Mouse (Mus musculus) forebrain, embryonic 12.5 days (tissue): ENCODE measurements around the gene Fut8. TPM values are rescaled to one million over a fixed set of nuclear protein-coding genes. Genes with fewer than 3 reads are reported as not detected.

Source experiments
- ATAC-seq: fragments of 200-750 bp; cut with Nextera tagmentation; 2 replicates; pipeline ENCODE4 v1.8.0; 2017; ENCODE audit warnings: moderate TSS enrichment; ENCODE audit not compliant: low FRiP score
- H3K27ac ChIP-seq: fragments of 300-500 bp; sonication (generic); 2 replicates; pipeline ENCODE4 v1.5.1; 2016; ENCODE audit warnings: mild to moderate bottlenecking
- H3K27me3 ChIP-seq: fragments of 300-500 bp; sonication (generic); 2 replicates; pipeline ENCODE4 v1.6.1; 2016; ENCODE audit warnings: mild to moderate bottlenecking
- H3K36me3 ChIP-seq: fragments of 300-500 bp; sonication (generic); replicated peaks from 2 replicates; pipeline ENCODE4 v1.6.1; 2016; ENCODE audit warnings: mild to moderate bottlenecking
- H3K4me1 ChIP-seq: fragments of 300-500 bp; sonication (generic); 2 replicates; pipeline ENCODE4 v1.6.1; 2016
- H3K4me2 ChIP-seq: fragments of 300-500 bp; sonication (generic); 2 replicates; pipeline ENCODE4 v1.6.1; 2016; ENCODE audit warnings: mild to moderate bottlenecking, moderate library complexity
- H3K4me3 ChIP-seq: fragments of 300-500 bp; sonication (generic); replicated peaks from 2 replicates; pipeline ENCODE4 v1.5.1; 2016; ENCODE audit warnings: mild to moderate bottlenecking
- H3K9ac ChIP-seq: fragments of 300-500 bp; sonication (generic); 2 replicates; pipeline ENCODE4 v1.6.1; 2016; ENCODE audit warnings: mild to moderate bottlenecking
- H3K9me3 ChIP-seq: fragments of 300-500 bp; sonication (generic); 2 replicates; pipeline ENCODE4 v1.6.1; 2016
- WGBS: fragments of 180-500 bp; shearing (Covaris S2); methylation state at CpG from one replicate; pipeline ENCODE4 v1.1.7; 2016; 5-methylcytosine and 5-hydroxymethylcytosine counted together
- polyA plus RNA-seq: library from polyadenylated mRNA; unstranded; fragments of >200 nt; fragmentation: Nextera tagmentation; extraction: Ambion mirVana; gene quantifications from 2 replicates; pipeline ENCODE4 v1.2.1, GENCODE M21; 2016

The Fut8 gene
- polyA plus RNA-seq, 1 experiment from 2014 or later, result 38.7 TPM

GRCm38 (mm10) chr12:77415720-77416119, 177.8 kb downstream of the Fut8 start:
- Histone ChIP-seq H3K36me3 (no peaks in the 10 kb centered on the region), H3K9me3 (no peaks in the 10 kb centered on the region), H3K27ac (no peak overlapping the region), H3K27me3 (no peaks in the 10 kb centered on the region), H3K4me2 (no peak overlapping the region), H3K4me3 (no peak overlapping the region), H3K9ac (no peak overlapping the region), H3K4me1 (no peaks in the 10 kb centered on the region)
- no peak for ATAC-seq
- WGBS, result 84% methylated on average over 1 of the region's 1 CpGs

GRCm38 (mm10) chr12:77421667-77422393, 183.9 kb downstream of the Fut8 start:
- WGBS, result 87% methylated on average over 6 of the region's 6 CpGs
- Histone ChIP-seq H3K27ac (no peak overlapping the region), H3K27me3 (no peaks in the 10 kb centered on the region), H3K4me3 (no peak overlapping the region), H3K4me2 (no peak overlapping the region), H3K4me1 (no peaks in the 10 kb centered on the region; the same call in 1 of the 2 replicates), H3K9me3 (no peaks in the 10 kb centered on the region), H3K9ac (no peak overlapping the region), H3K36me3 (no peaks in the 10 kb centered on the region)
- ATAC-seq, result no peak

DNA sequence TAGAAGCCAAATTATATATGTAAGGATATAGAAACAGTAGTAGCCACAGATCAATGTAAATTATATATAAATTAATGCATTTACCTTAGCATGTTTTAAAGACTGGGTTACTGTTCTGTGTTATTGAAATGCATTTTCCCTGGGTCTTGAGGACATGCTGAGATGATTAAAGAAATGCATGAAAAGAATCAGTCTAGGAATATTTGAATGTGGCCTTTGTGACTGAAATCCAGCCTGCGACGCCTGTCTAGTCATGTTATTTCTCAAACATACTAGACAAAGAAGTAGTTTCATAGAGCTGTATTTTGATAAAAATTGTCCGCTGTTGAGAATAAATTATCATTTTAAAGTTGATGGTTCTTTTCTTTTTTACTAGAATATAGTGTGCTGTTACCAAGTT, 188.2 kb downstream of the Fut8 start:
- no peaks in the 10 kb centered on the region for H3K36me3 ChIP-seq
- H3K9me3 ChIP-seq, result no peaks in the 10 kb centered on the region
- no peak overlapping the region for H3K27ac ChIP-seq
- no peak for ATAC-seq
- no peaks in the 10 kb centered on the region for H3K27me3 ChIP-seq
- WGBS, result 63% methylated on average over 3 of the region's 3 CpGs
- no peaks in the 10 kb centered on the region; the same call in 1 of the 2 replicates for H3K4me1 ChIP-seq
- no peak overlapping the region for H3K9ac ChIP-seq
- no peak overlapping the region for H3K4me3 ChIP-seq
- no peak overlapping the region for H3K4me2 ChIP-seq

- H3K4me1 ChIP-seq, result no peaks in the 10 kb centered on the region; the same call in 1 of the 2 replicates
- H3K4me2 ChIP-seq, result no peak overlapping the region
- no peaks in the 10 kb centered on the region for H3K36me3 ChIP-seq
- no peak overlapping the region for H3K4me3 ChIP-seq
- no peak for ATAC-seq
- H3K9ac ChIP-seq, result no peak overlapping the region
- no peak overlapping the region for H3K27ac ChIP-seq
- WGBS, result 83% methylated on average over 1 of the region's 1 CpGs
- no peaks in the 10 kb centered on the region for H3K9me3 ChIP-seq
- H3K27me3 ChIP-seq, result no peaks in the 10 kb centered on the region
These were observed 190.2 kb downstream of the Fut8 start for GRCm38 (mm10) chr12:77428165-77428564.

GRCm38 (mm10) chr12:77429381-77429780, 191.5 kb downstream of the Fut8 start:
- H3K9ac ChIP-seq, result no peak overlapping the region
- H3K4me2 ChIP-seq, result no peak overlapping the region
- H3K27ac ChIP-seq, result no peak overlapping the region
- H3K9me3 ChIP-seq, result no peaks in the 10 kb centered on the region
- ATAC-seq, result no peak
- H3K4me3 ChIP-seq, result no peak overlapping the region
- no peaks in the 10 kb centered on the region for H3K27me3 ChIP-seq
- H3K36me3 ChIP-seq, result no peaks in the 10 kb centered on the region
- H3K4me1 ChIP-seq, result no peaks in the 10 kb centered on the region; the same call in 1 of the 2 replicates

- Histone ChIP-seq H3K27ac (no peak overlapping the region), H3K36me3 (no peaks in the 10 kb centered on the region), H3K9me3 (no peaks in the 10 kb centered on the region), H3K27me3 (no peaks in the 10 kb centered on the region), H3K4me3 (no peak overlapping the region), H3K4me1 (peaks cover 2% of the 10 kb centered on the region; the same call in 1 of the 2 replicates), H3K9ac (no peak overlapping the region), H3K4me2 (no peak overlapping the region)
- no peak for ATAC-seq
- WGBS, result 56% methylated on average over 2 of the region's 2 CpGs
These were observed 198.8 kb downstream of the Fut8 start for GRCm38 (mm10) chr12:77436733-77437132.

GRCm38 (mm10) chr12:77450816-77451215, 212.9 kb downstream of the Fut8 start:
- H3K4me2 ChIP-seq, result no peak overlapping the region
- no peaks in the 10 kb centered on the region for H3K36me3 ChIP-seq
- H3K9ac ChIP-seq, result no peak overlapping the region
- WGBS, result 92% methylated on average over 2 of the region's 2 CpGs
- ATAC-seq, result no peak
- no peak overlapping the region for H3K27ac ChIP-seq
- no peaks in the 10 kb centered on the region for H3K9me3 ChIP-seq
- no peaks in the 10 kb centered on the region for H3K4me1 ChIP-seq
- H3K27me3 ChIP-seq, result no peaks in the 10 kb centered on the region
- no peak overlapping the region for H3K4me3 ChIP-seq

DNA sequence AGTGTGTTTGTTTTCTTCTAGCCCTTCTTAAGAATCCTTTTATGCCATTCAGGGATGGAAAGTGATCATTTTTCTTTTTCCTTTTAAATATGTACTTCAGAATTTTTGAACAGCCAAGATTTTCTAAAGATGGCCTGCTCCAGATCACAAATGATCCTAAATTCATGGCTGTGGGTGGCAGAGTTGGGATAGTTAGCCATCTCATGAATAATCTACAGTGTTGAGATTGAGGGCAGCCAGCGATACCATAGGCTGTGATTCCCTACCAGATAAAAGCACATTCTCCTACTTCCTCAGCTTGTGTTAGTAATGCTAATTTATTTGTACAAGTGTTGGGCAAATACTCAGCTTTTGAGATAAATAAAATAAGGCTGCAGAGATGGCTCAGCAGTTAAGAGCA, 228.3 kb downstream of the Fut8 start:
- no peaks in the 10 kb centered on the region for H3K27me3 ChIP-seq
- no peak overlapping the region for H3K4me2 ChIP-seq
- H3K9me3 ChIP-seq, result no peaks in the 10 kb centered on the region
- no peak overlapping the region for H3K4me3 ChIP-seq
- H3K27ac ChIP-seq, result no peak overlapping the region
- 100% methylated on average over 1 of the region's 1 CpGs for WGBS
- no peaks in the 10 kb centered on the region for H3K36me3 ChIP-seq
- H3K9ac ChIP-seq, result no peak overlapping the region
- no peaks in the 10 kb centered on the region for H3K4me1 ChIP-seq
- ATAC-seq, result no peak

DNA sequence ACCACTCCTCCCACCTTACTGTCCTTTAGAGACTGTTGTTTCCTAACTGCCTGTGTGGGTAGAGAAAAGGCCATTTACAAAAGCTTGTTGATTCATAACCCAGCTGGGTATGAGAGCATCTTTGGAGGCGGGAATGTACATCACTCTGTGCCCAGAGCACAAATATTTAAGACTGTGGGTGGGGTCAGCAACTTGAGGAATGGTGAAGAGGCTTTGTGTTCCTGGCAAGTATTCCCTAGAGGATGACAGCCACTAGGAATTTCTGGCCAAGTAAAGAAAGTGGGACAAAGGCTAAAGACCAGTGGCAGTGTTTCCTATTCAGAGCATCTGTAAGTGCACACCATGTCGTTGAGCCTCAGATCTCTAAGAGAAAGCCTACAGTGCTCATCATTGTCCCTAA, 242.0 kb downstream of the Fut8 start:
- no peaks in the 10 kb centered on the region for H3K27me3 ChIP-seq
- WGBS, result 76% methylated on average over 2 of the region's 2 CpGs
- no peak overlapping the region for H3K4me3 ChIP-seq
- no peaks in the 10 kb centered on the region for H3K9me3 ChIP-seq
- ATAC-seq, result no peak
- H3K4me2 ChIP-seq, result no peak overlapping the region
- 0 out of 2 replicates have a peak, but pooled peaks cover 3% of the 10 kb centered on the region for H3K36me3 ChIP-seq
- H3K9ac ChIP-seq, result no peak overlapping the region
- H3K4me1 ChIP-seq, result no peaks in the 10 kb centered on the region
- H3K27ac ChIP-seq, result no peak overlapping the region

GRCm38 (mm10) chr12:77481153-77481552, 243.2 kb downstream of the Fut8 start:
- 92% methylated on average over 1 of the region's 1 CpGs for WGBS
- no peak for ATAC-seq
- Histone ChIP-seq H3K36me3 (no peaks in the 10 kb centered on the region), H3K9ac (no peak overlapping the region), H3K4me3 (no peak overlapping the region), H3K4me1 (no peaks in the 10 kb centered on the region), H3K9me3 (no peaks in the 10 kb centered on the region), H3K27ac (no peak overlapping the region), H3K4me2 (no peak overlapping the region), H3K27me3 (no peaks in the 10 kb centered on the region)

- no peak for ATAC-seq
- H3K27me3 ChIP-seq, result no peaks in the 10 kb centered on the region
- H3K4me2 ChIP-seq, result no peak overlapping the region
- no peak overlapping the region for H3K4me3 ChIP-seq
- no peak overlapping the region for H3K27ac ChIP-seq
- H3K9me3 ChIP-seq, result no peaks in the 10 kb centered on the region
- H3K36me3 ChIP-seq, result no peaks in the 10 kb centered on the region
- no peak overlapping the region for H3K9ac ChIP-seq
- 35% methylated on average over 3 of the region's 3 CpGs for WGBS
- H3K4me1 ChIP-seq, result no peaks in the 10 kb centered on the region
These were observed 243.9 kb downstream of the Fut8 start for GRCm38 (mm10) chr12:77481799-77482198.

GRCm38 (mm10) chr12:77483180-77483855, 245.4 kb downstream of the Fut8 start:
- ATAC-seq, result no peak
- H3K4me1 ChIP-seq, result no peaks in the 10 kb centered on the region
- H3K9me3 ChIP-seq, result no peaks in the 10 kb centered on the region
- H3K27ac ChIP-seq, result no peak overlapping the region
- 84% methylated on average over 9 of the region's 9 CpGs for WGBS
- no peaks in the 10 kb centered on the region for H3K27me3 ChIP-seq
- H3K36me3 ChIP-seq, result no peaks in the 10 kb centered on the region
- no peak overlapping the region for H3K4me3 ChIP-seq
- no peak overlapping the region for H3K4me2 ChIP-seq
- no peak overlapping the region for H3K9ac ChIP-seq

- Histone ChIP-seq H3K27me3 (no peaks in the 10 kb centered on the region), H3K9ac (no peak overlapping the region), H3K4me3 (no peak overlapping the region), H3K4me1 (no peaks in the 10 kb centered on the region), H3K9me3 (no peaks in the 10 kb centered on the region), H3K27ac (no peak overlapping the region), H3K4me2 (no peak overlapping the region), H3K36me3 (no peaks in the 10 kb centered on the region)
- 89% methylated on average over 3 of the region's 3 CpGs for WGBS
- ATAC-seq, result no peak
These were observed 246.8 kb downstream of the Fut8 start for GRCm38 (mm10) chr12:77484761-77485160.
